Mouse (Mus musculus) kidney, postnatal 0 days (tissue): ENCODE data around the gene Rnf150. TPM values are rescaled to one million over a fixed set of nuclear protein-coding genes. Genes with fewer than 3 reads are reported as not detected.

Source experiments
- ATAC-seq: fragments of 200-750 bp; cut with Nextera tagmentation; replicated peaks from 2 replicates; pipeline ENCODE4 v1.8.0; 2017; ENCODE audit warnings: low read depth, moderate number of reproducible peaks, moderate TSS enrichment, moderate library complexity; ENCODE audit not compliant: low FRiP score
- DNase-seq: peaks from one replicate; pipeline ENCODE4 v3.0.0-alpha.2; 2016; ENCODE audit warnings: low spot score
- H3K27ac ChIP-seq: fragments of 300-500 bp; sonication (generic); 2 replicates; pipeline ENCODE4 v1.5.1; 2014; ENCODE audit warnings: mild to moderate bottlenecking
- H3K27me3 ChIP-seq: fragments of 300-500 bp; sonication (generic); 2 replicates; pipeline ENCODE4 v1.6.1; 2014; ENCODE audit warnings: low read length, mixed read lengths; ENCODE audit not compliant: insufficient read depth
- H3K36me3 ChIP-seq: fragments of 300-500 bp; sonication (generic); 2 replicates; pipeline ENCODE4 v1.6.1; 2014; ENCODE audit warnings: low read length, mixed read lengths; ENCODE audit not compliant: insufficient read depth
- H3K4me1 ChIP-seq: fragments of 300-500 bp; sonication (generic); replicated peaks from 2 replicates; pipeline ENCODE4 v1.6.1; 2014; ENCODE audit warnings: antibody characterized with exemption, low read length, mixed read lengths; ENCODE audit not compliant: insufficient read depth
- H3K4me2 ChIP-seq: fragments of 300-500 bp; sonication (generic); 2 replicates; pipeline ENCODE4 v1.6.1; 2014; ENCODE audit warnings: mild to moderate bottlenecking, low read length, moderate library complexity, mixed read lengths
- H3K4me3 ChIP-seq: fragments of 300-500 bp; sonication (generic); replicated peaks from 2 replicates; pipeline ENCODE4 v1.5.1; 2014; ENCODE audit warnings: low read depth, low read length
- H3K9ac ChIP-seq: fragments of 300-500 bp; sonication (generic); 2 replicates; pipeline ENCODE4 v1.6.1; 2014; ENCODE audit warnings: low read depth, low read length
- H3K9me3 ChIP-seq: fragments of 300-500 bp; sonication (generic); replicated peaks from 2 replicates; pipeline ENCODE4 v1.6.1; 2016; ENCODE audit warnings: low read length, inconsistent platforms, mixed read lengths
- CTCF ChIP-seq: IDR thresholded peaks from 2 replicates; pipeline ENCODE4 v1.5.1; 2016; ENCODE audit warnings: antibody characterized with exemption, low read depth, mild to moderate bottlenecking, moderate library complexity
- WGBS: fragments of 180-500 bp; shearing (Covaris S2); extraction: QIAGEN DNeasy Blood & Tissue Kit; methylation state at CpG from one replicate; pipeline ENCODE4 v1.1.7; 2014; 5-methylcytosine and 5-hydroxymethylcytosine counted together
- polyA plus RNA-seq: library from polyadenylated mRNA; unstranded; fragments of >200 nt; fragmentation: Nextera tagmentation; extraction: Ambion mirVana; gene quantifications from 2 replicates; pipeline ENCODE4 v1.2.1, GENCODE M21; 2015

Gene Rnf150
- polyA plus RNA-seq, 1 experiment from 2014 or later: 1.3 TPM

- Histone ChIP-seq H3K4me2 (no peak overlapping the region), H3K27ac (no peak overlapping the region), H3K27me3 (no peaks in the 10 kb centered on the region), H3K36me3 (no peaks in the 10 kb centered on the region), H3K9me3 (no peaks in the 10 kb centered on the region), H3K9ac (no peak overlapping the region), H3K4me1 (no peaks in the 10 kb centered on the region), H3K4me3 (no peak overlapping the region)
- ATAC-seq: no peak
- TF ChIP-seq CTCF: peak; percentile 52
- no peak for DNase-seq
- 32% methylated on average over 1 of the region's 1 CpGs for WGBS
These were observed 18.7 kb upstream of the Rnf150 start for GRCm38 (mm10) chr8:82844413-82844812.

GRCm38 (mm10) chr8:82846098-82846497 lies 17.1 kb upstream of the Rnf150 start:
- no peak for DNase-seq
- H3K4me2 ChIP-seq: no peak overlapping the region
- TF ChIP-seq CTCF: no peak
- WGBS: 79% methylated on average over 2 of the region's 2 CpGs
- no peak overlapping the region for H3K9ac ChIP-seq
- ATAC-seq: no peak
- no peak overlapping the region for H3K4me3 ChIP-seq
- no peaks in the 10 kb centered on the region for H3K9me3 ChIP-seq
- H3K36me3 ChIP-seq: no peaks in the 10 kb centered on the region
- no peak overlapping the region for H3K27ac ChIP-seq
- no peaks in the 10 kb centered on the region for H3K27me3 ChIP-seq
- H3K4me1 ChIP-seq: no peaks in the 10 kb centered on the region

GRCm38 (mm10) chr8:82846730-82847129 lies 16.4 kb upstream of the Rnf150 start:
- H3K9ac ChIP-seq: no peak overlapping the region
- DNase-seq (no peak), ATAC-seq (no peak)
- H3K9me3 ChIP-seq: no peaks in the 10 kb centered on the region
- no peaks in the 10 kb centered on the region for H3K36me3 ChIP-seq
- 80% methylated on average over 4 of the region's 4 CpGs for WGBS
- no peaks in the 10 kb centered on the region for H3K27me3 ChIP-seq
- no peak overlapping the region for H3K4me2 ChIP-seq
- no peak overlapping the region for H3K4me3 ChIP-seq
- no peaks in the 10 kb centered on the region for H3K4me1 ChIP-seq
- H3K27ac ChIP-seq: no peak overlapping the region
- no peak for TF ChIP-seq CTCF

DNA sequence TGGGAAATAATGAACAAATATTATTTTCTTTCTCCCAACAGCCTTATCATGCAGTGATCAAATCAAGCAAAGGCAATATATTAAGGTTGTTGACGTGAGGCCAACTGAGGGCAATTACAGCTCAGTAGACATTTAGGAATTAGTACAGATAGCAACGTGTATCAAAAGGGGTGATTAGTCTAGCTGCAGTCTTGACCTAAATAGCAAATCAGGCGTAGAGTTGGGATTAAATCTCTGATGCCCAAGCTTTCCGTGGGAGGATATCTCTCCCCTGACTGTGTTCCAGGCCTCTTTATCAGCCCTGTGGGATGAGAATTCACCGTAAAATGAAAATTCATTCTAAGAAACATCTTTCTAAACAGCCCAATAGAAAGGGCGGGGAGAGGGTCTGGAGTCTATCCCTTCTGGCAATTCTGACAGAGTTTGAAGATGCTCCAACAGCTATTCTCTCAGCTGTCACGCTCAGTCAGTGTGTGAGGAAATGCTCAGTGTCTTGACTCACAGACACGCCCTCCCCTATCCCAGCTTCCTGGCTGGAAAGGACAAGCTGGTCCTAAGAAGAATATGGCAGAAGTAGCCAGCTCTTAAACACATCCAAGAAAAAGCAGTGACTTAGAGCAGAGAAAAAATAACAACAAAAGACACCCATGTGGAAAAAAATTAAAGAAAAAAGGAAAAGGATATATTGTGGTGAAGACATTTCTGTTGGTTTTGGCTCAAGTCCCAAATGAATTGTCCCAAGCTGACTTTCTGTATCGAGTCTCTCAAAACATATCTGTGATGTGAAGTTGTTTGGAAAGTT lies 4.4 kb upstream of the Rnf150 start:
- peak; percentile 41 for DNase-seq
- H3K36me3 ChIP-seq: no peaks in the 10 kb centered on the region
- no peak overlapping the region for H3K27ac ChIP-seq
- no peak overlapping the region for H3K9ac ChIP-seq
- 52% methylated on average over 9 of the region's 9 CpGs for WGBS
- ATAC-seq: no peak
- TF ChIP-seq CTCF: no peak
- H3K9me3 ChIP-seq: no peaks in the 10 kb centered on the region
- H3K4me2 ChIP-seq: no peak overlapping the region
- H3K4me1 ChIP-seq: no peaks in the 10 kb centered on the region
- no peaks in the 10 kb centered on the region for H3K27me3 ChIP-seq
- H3K4me3 ChIP-seq: no peak overlapping the region

DNA sequence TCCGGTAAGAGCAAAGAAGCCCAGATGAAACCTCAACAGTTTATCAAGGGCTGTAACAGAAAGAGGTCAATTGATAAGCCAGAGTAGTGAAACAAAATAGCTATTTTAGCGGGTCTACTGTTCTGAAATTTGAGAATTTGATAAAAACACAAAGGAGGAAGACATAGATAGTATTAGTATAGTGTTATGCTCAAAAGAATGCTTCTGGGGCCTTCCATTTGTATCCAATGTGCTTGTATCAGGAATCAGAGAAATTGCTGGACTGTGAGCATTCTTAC lies 3.9 kb upstream of the Rnf150 start:
- Histone ChIP-seq H3K9me3 (no peaks in the 10 kb centered on the region), H3K9ac (no peak overlapping the region), H3K27me3 (no peaks in the 10 kb centered on the region), H3K36me3 (no peaks in the 10 kb centered on the region), H3K4me2 (no peak overlapping the region), H3K27ac (no peak overlapping the region), H3K4me3 (no peak overlapping the region), H3K4me1 (no peaks in the 10 kb centered on the region)
- ATAC-seq (no peak), DNase-seq (no peak)
- TF ChIP-seq CTCF: no peak
- WGBS: 52% methylated on average over 2 of the region's 2 CpGs

DNA sequence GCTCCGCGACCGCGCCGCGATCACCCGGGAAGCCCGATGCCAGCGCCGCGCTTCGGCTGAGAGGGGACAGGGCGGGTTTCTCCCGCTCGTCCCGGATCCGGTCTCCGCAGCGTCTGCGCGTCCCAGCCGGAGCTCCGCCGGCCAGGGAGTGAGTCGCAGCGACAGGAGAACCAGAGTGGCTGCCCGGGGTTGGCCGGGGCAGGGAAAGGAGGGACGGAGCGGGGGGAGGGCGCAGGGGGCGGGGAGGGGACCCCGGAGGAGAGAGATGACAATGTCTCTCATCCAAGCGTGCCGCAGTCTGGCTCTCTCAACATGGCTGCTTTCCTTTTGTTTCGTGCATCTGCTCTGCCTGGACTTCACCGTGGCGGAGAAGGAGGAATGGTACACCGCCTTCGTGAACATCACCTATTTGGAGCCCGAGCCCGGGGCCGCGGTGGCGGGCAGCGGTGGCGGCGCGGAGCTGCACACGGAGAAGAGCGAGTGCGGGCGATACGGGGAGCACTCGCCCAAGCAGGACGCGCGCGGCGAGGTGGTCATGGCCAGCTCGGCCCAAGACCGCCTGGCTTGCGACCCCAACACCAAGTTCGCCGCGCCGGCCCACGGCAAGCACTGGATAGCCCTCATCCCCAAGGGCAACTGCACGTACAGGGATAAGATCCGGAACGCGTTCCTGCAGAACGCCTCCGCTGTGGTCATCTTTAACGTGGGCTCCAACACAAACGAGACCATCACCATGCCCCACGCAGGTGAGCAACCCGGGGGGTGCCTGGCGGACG lies 777 bp downstream of the Rnf150 start:
- H3K9ac ChIP-seq: peak overlapping the region; percentile 69
- H3K9me3 ChIP-seq: no peaks in the 10 kb centered on the region
- WGBS: under 1% methylated on average over 63 of the region's 80 CpGs
- H3K4me1 ChIP-seq: no peaks in the 10 kb centered on the region
- H3K27ac ChIP-seq: peak overlapping the region; percentile 42
- no peak for TF ChIP-seq CTCF
- peak; percentile 80 for ATAC-seq
- H3K27me3 ChIP-seq: no peaks in the 10 kb centered on the region
- H3K4me2 ChIP-seq: peak overlapping the region; percentile 81
- peak; percentile 68 for DNase-seq
- H3K4me3 ChIP-seq: peak overlapping the region; percentile 80
- no peaks in the 10 kb centered on the region for H3K36me3 ChIP-seq

DNA sequence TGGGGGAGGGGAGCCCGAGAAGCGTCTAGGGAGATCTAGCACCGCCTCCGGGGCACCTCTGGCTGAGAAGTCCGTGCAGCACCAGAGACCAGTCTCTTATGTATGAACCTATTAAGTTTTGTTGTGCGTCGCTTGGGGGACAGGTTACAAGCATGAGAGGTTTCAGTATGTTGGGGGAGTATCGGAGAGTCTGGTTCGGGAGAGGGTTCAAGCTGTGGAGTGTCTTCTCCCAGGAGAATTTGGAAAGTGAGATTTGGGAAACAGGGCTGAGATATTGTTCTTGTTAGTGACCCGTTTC lies 1.3 kb downstream of the Rnf150 start:
- TF ChIP-seq CTCF: no peak
- Histone ChIP-seq H3K4me3 (peak overlapping the region; percentile 80), H3K27me3 (no peaks in the 10 kb centered on the region), H3K36me3 (no peaks in the 10 kb centered on the region), H3K4me2 (peak overlapping the region; percentile 81), H3K9me3 (no peaks in the 10 kb centered on the region), H3K27ac (peak overlapping the region; percentile 42), H3K4me1 (no peaks in the 10 kb centered on the region), H3K9ac (peak overlapping the region; percentile 69)
- ATAC-seq: peak; percentile 29
- 2% methylated on average over 10 of the region's 10 CpGs for WGBS
- peak; percentile 62 for DNase-seq
